Comparison of ENCODE assay signal across 14 mouse cellular contexts in the genomic region with DNA sequence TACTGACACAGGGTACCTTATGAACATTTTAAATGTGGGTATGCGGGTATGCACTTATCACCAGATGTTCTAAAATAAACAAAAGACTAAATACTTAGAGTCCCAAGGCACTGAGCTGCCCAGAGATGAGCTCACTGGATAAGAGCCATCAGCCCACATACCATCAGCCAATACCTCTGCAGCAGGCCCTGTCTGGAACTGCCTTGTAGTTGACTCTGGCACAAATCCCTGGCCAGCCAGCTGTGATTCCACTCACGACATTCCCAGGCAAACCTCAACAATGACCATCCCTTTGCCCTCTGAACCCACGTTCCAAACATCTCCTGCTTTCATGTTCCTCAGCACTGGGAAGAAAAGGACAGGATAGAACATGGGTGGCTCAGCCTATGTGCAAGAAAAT.
DNase-seq lines count a peak whose midpoint lies in the region; ATAC-seq and TF ChIP-seq lines count a peak whose summit lies in the region.
"Had no signal": no experiment of that assay in that cellular context is flagged by ENCODE, and none has a peak within 500 bp of the region (broad histone marks: within the 10 kb centered on the region; RNA-seq: fewer than 3 reads in every experiment).

No protein-coding gene starts in this region.

- WGBS in heart, embryonic 12.5 days, result 42% methylated on average over 3 of the region's 3 CpGs
- 28% methylated on average over 3 of the region's 3 CpGs for WGBS in lung, embryonic 14.5 days

- no peak for TF ChIP-seq CTCF in lung, embryonic 14.5 days (IDR thresholded peaks at IDR 0.05; ENCODE audit: low read depth)
- TF ChIP-seq CTCF in brain, embryonic 14.5 days (IDR thresholded peaks at IDR 0.05; ENCODE audit: borderline replicate concordance, extremely low read depth, insufficient read depth, insufficient read length), result no peak

- no peaks in the 10 kb centered on the region for H3K9me3 ChIP-seq in heart, embryonic 12.5 days (replicated peaks)
- no peaks in the 10 kb centered on the region for H3K9me3 ChIP-seq in lung, embryonic 14.5 days (ENCODE audit: low read depth, low read length)
- H3K9me3 ChIP-seq: forebrain, embryonic 12.5 days; limb, embryonic 12.5 days had no signal

- no peak overlapping the region for H3K4me2 ChIP-seq in heart, embryonic 12.5 days
- H3K4me2 ChIP-seq in lung, embryonic 14.5 days, result no peak overlapping the region
- H3K4me2 ChIP-seq: forebrain, embryonic 12.5 days; limb, embryonic 12.5 days had no signal

- no peak overlapping the region for H3K4me3 ChIP-seq in heart, embryonic 12.5 days
- H3K4me3 ChIP-seq in lung, embryonic 14.5 days (ENCODE audit: low read depth, low read length), result no peak overlapping the region
- H3K4me3 ChIP-seq: forebrain, embryonic 12.5 days; limb, embryonic 12.5 days had no signal

- no peaks in the 10 kb centered on the region for H3K4me1 ChIP-seq in heart, embryonic 12.5 days (replicated peaks)
- H3K4me1 ChIP-seq in lung, embryonic 14.5 days (ENCODE audit: insufficient read depth), result no peaks in the 10 kb centered on the region
- H3K4me1 ChIP-seq: forebrain, embryonic 12.5 days; limb, embryonic 12.5 days had no signal

- peak; percentile 14 for DNase-seq in heart, adult 8-10 months (ENCODE audit: low spot score)
- DNase-seq in lung, embryonic 14.5 days, result peak; percentile 15
- DNase-seq in lung, postnatal 36 days, result no peak
- DNase-seq in brain, embryonic 14.5 days (ENCODE audit: low read depth), result peak; percentile 11
- DNase-seq in right cerebral cortex, postnatal 14 days, result no peak
- DNase-seq: cerebellum, adult 11 months; lung, adult 18-20 months; right cerebral cortex, postnatal 4 days; thymus, postnatal 25 days had no signal

- H3K27ac ChIP-seq in heart, embryonic 12.5 days (ENCODE audit: poor library complexity, severe bottlenecking), result no peak overlapping the region
- H3K27ac ChIP-seq in lung, embryonic 14.5 days (ENCODE audit: low read depth), result no peak overlapping the region
- H3K27ac ChIP-seq: forebrain, embryonic 12.5 days; limb, embryonic 12.5 days had no signal

- no peak for TF ChIP-seq POLR2A in brain, embryonic 14.5 days (IDR thresholded peaks at IDR 0.05; ENCODE audit: borderline replicate concordance, extremely low read depth, insufficient read depth, insufficient read length, poor library complexity, severe bottlenecking)

- no peak for ATAC-seq in heart, embryonic 12.5 days (ENCODE audit: insufficient number of reproducible peaks, low FRiP score)
- peak; percentile 63; the same call in 1 of the 2 replicates for ATAC-seq in lung, embryonic 14.5 days (ENCODE audit: insufficient read depth)
- ATAC-seq in activated CD4-positive, CD25-positive, alpha-beta regulatory T cell, adult 4 months, result no peak
- ATAC-seq: intestine, postnatal 0 days had no signal

- H3K36me3 ChIP-seq in heart, embryonic 12.5 days, result no peaks in the 10 kb centered on the region
- H3K36me3 ChIP-seq in lung, embryonic 14.5 days (ENCODE audit: insufficient read depth), result no peaks in the 10 kb centered on the region
- H3K36me3 ChIP-seq: forebrain, embryonic 12.5 days; limb, embryonic 12.5 days had no signal

- no peaks in the 10 kb centered on the region for H3K27me3 ChIP-seq in heart, embryonic 12.5 days (replicated peaks)
- H3K27me3 ChIP-seq in lung, embryonic 14.5 days (ENCODE audit: insufficient read depth, low read length), result no peaks in the 10 kb centered on the region
- H3K27me3 ChIP-seq: forebrain, embryonic 12.5 days; limb, embryonic 12.5 days had no signal

- no peak overlapping the region for H3K9ac ChIP-seq in heart, embryonic 12.5 days
- no peak overlapping the region for H3K9ac ChIP-seq in lung, embryonic 14.5 days
- H3K9ac ChIP-seq: forebrain, embryonic 12.5 days; limb, embryonic 12.5 days had no signal

Comparison
In these comparisons a context has a peak if more than half of its experiments do, and no peak if none do; other contexts are left out.
1. DNase-seq: peak in heart, adult 8-10 months (single experiment), lung, embryonic 14.5 days (single experiment) and brain, embryonic 14.5 days (single experiment); none in lung, postnatal 36 days (single experiment) and right cerebral cortex, postnatal 14 days (single experiment).